Mouse (Mus musculus): ENCODE results near the gene Capn10.

DNA sequence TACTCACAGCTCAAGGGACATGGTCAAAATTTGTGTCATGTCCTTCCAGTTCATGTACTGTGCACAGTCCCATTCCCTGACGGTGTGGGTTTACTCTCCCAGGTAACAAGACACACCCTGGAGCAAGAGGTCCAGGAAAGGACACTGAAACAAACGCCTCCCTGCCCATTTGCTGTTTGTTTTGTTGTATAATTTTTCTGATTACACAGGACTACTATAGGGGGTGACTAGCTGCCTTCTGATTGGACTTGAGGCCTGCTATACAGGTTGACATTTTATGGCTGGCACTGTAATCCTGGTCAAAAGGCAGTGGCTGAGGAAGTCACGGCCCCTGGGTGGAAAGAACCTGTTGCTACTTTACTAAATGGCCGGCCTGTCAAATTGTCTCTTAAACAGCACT is 55.7 kb downstream of the Capn10 start:
- TF ChIP-seq MAX (IDR thresholded peaks at IDR 0.05; ENCODE audit: low read length) (no peak), EP300 (IDR thresholded peaks at IDR 0.05; ENCODE audit: low read length) (no peak), CHD1 (IDR thresholded peaks at IDR 0.05; ENCODE audit: low read depth, low read length) (no peak), MAFK (IDR thresholded peaks at IDR 0.05; ENCODE audit: insufficient replicate concordance, low read length) (no peak), CTCF (conservative IDR thresholded peaks at IDR 0.05 in 1 of 2, IDR thresholded peaks at IDR 0.05 in 1 of 2; ENCODE audit: low read depth in 2 of 2, low read length in 2 of 2) (no peak), E2F4 (IDR thresholded peaks at IDR 0.05; ENCODE audit: insufficient replicate concordance, low read depth, low read length) (no peak), POLR2A (IDR thresholded peaks at IDR 0.05; ENCODE audit: low read depth, low read length) (no peak), RCOR1 (conservative IDR thresholded peaks at IDR 0.05; ENCODE audit: low read depth, low read length) (no peak), SIN3A (IDR thresholded peaks at IDR 0.05; ENCODE audit: low read length) (no peak), USF2 (conservative IDR thresholded peaks at IDR 0.05; ENCODE audit: low read depth, low read length) (no peak), RAD21 (IDR thresholded peaks at IDR 0.05; ENCODE audit: low read depth, low read length) (no peak), USF1 (IDR thresholded peaks at IDR 0.05; ENCODE audit: low read depth, low read length) (no peak)

Data from CH12.LX (cell line).